23 mouse cellular contexts compared by ENCODE assay signal in genomic region chr3:142550052-142550676, GRCm38 (mm10). TPM values are rescaled to one million over a fixed set of nuclear protein-coding genes. Genes with fewer than 3 reads are reported as not detected.
A peak's percentile ranks its signal among the peaks of the same experiment; 100 is the strongest.
DNase-seq lines count a peak whose midpoint lies in the region; ATAC-seq and TF ChIP-seq lines count a peak whose summit lies in the region.
"Had no signal": no experiment of that assay in that cellular context is flagged by ENCODE, and none has a peak within 500 bp of the region (broad histone marks: within the 10 kb centered on the region; RNA-seq: fewer than 3 reads in every experiment).

No protein-coding gene starts in this region.

- no peak for TF ChIP-seq CTCF in spleen, adult 2 months (IDR thresholded peaks at IDR 0.05; ENCODE audit: extremely low read depth, insufficient read depth, insufficient read length, insufficient replicate concordance)
- no peak for TF ChIP-seq CTCF in CH12.LX (conservative IDR thresholded peaks at IDR 0.05 in 1 of 2, IDR thresholded peaks at IDR 0.05 in 1 of 2; ENCODE audit: low read depth in 2 of 2, low read length in 2 of 2)

- dilution Hi-C loops in CH12.LX (cut with MboI; ENCODE audit: extremely low pct_ligation_motif_present, extremely low pct_unique_long_range_greater_than_20kb, low sequenced_read_pairs), result no loop called here

- no peaks in the 10 kb centered on the region for H3K27me3 ChIP-seq in spleen, adult 2 months (ENCODE audit: control insufficient read depth, insufficient read depth, low read length)
- no peaks in the 10 kb centered on the region for H3K27me3 ChIP-seq in CH12.LX (replicated peaks)
- H3K27me3 ChIP-seq: embryonic facial prominence, embryonic 13.5 days; forebrain, embryonic 12.5 days; heart, embryonic 12.5 days had no signal

- no peak for TF ChIP-seq POLR2A in spleen, adult 2 months (IDR thresholded peaks at IDR 0.05; ENCODE audit: low read depth, low read length)
- no peak for TF ChIP-seq POLR2A in CH12.LX (IDR thresholded peaks at IDR 0.05; ENCODE audit: low read depth, low read length)

- no peak for DNase-seq in spleen, adult 2 months (ENCODE audit: low read depth in 1 of 2, low spot score in 2 of 2)
- DNase-seq in spleen, postnatal 4 days (ENCODE audit: low spot score in 2 of 2), result no peak
- DNase-seq in CH12.LX (ENCODE audit: extremely low read depth), result peak; percentile 53
- no peak for DNase-seq in retina, embryonic 14.5 days (ENCODE audit: low spot score)
- no peak for DNase-seq in frontal cortex, adult 2 months (ENCODE audit: extremely low spot score in 1 of 2, low spot score in 1 of 2)
- DNase-seq in embryo, embryonic 11 days, result no peak
- DNase-seq: adrenal gland, postnatal 14 days; cerebellum, adult 11-12 months; cerebellum, adult 9-10 months; cerebellum, postnatal 25 days; gastrocnemius, adult 2 months; gastrocnemius, postnatal 25 days had no signal

- 0 out of 2 replicates have a peak, but pooled peaks have one; percentile 24 for TF ChIP-seq EP300 in CH12.LX (IDR thresholded peaks at IDR 0.05; ENCODE audit: low read length)

- no peaks in the 10 kb centered on the region for H3K9me3 ChIP-seq in CH12.LX (replicated peaks; ENCODE audit: low read length)
- H3K9me3 ChIP-seq: embryonic facial prominence, embryonic 13.5 days; forebrain, embryonic 12.5 days; heart, embryonic 12.5 days; hindbrain, embryonic 10.5 days had no signal

- in situ Hi-C loops in CH12.LX (cut with MboI; ENCODE audit: low pct_ligation_motif_present, low pct_unique_long_range_greater_than_20kb, low sequenced_read_pairs), result no loop called here

- H3K36me3 ChIP-seq in spleen, adult 2 months (ENCODE audit: control insufficient read depth, insufficient read depth, low read length), result peaks cover 11% of the 10 kb centered on the region
- peaks cover 2 to 9% of the 10 kb centered on the region in 2 experiments for H3K36me3 ChIP-seq in CH12.LX (replicated peaks in 1 of 2; ENCODE audit: control insufficient read depth in 1 of 2, insufficient read depth in 1 of 2, low read length in 1 of 2)
- H3K36me3 ChIP-seq: embryonic facial prominence, embryonic 13.5 days; forebrain, embryonic 12.5 days; heart, embryonic 12.5 days; hindbrain, embryonic 10.5 days had no signal

- peaks cover 2% of the 10 kb centered on the region; the same call in 1 of the 2 replicates for H3K4me1 ChIP-seq in spleen, adult 2 months (ENCODE audit: control insufficient read depth, insufficient read depth, insufficient read length)
- H3K4me1 ChIP-seq in CH12.LX (ENCODE audit: control insufficient read depth in 1 of 2, insufficient read depth in 2 of 2), result peaks cover 5 to 25% of the 10 kb centered on the region in 2 experiments; a peak in 3 of 4 replicates
- H3K4me1 ChIP-seq: embryonic facial prominence, embryonic 13.5 days; forebrain, embryonic 12.5 days; heart, embryonic 12.5 days; hindbrain, embryonic 10.5 days had no signal

- no peak overlapping the region for H3K4me3 ChIP-seq in spleen, adult 2 months (ENCODE audit: extremely low read depth, insufficient read depth, insufficient read length)
- H3K4me3 ChIP-seq in CH12.LX (replicated peaks in 1 of 3; ENCODE audit: low read depth in 2 of 3, low read length in 2 of 3, poor library complexity in 1 of 3), result no peak overlapping the region
- H3K4me3 ChIP-seq: embryonic facial prominence, embryonic 13.5 days; forebrain, embryonic 12.5 days; gastrocnemius, adult 2 months; heart, embryonic 12.5 days; hindbrain, embryonic 10.5 days had no signal

- no peak overlapping the region for H3K9ac ChIP-seq in CH12.LX (ENCODE audit: insufficient read depth, low read depth)
- H3K9ac ChIP-seq: embryonic facial prominence, embryonic 13.5 days; forebrain, embryonic 12.5 days; heart, embryonic 12.5 days; hindbrain, embryonic 14.5 days had no signal

- 0 out of 2 replicates have a peak overlapping the region, but pooled peaks have one; percentile 22 for H3K27ac ChIP-seq in spleen, adult 2 months (ENCODE audit: insufficient read depth, low read length)
- H3K27ac ChIP-seq in CH12.LX (ENCODE audit: insufficient read depth, low read depth), result no peak overlapping the region; the same call in 1 of the 2 replicates
- H3K27ac ChIP-seq: embryonic facial prominence, embryonic 13.5 days; forebrain, embryonic 12.5 days; gastrocnemius, adult 2 months; hindbrain, embryonic 10.5 days; hindbrain, embryonic 14.5 days had no signal

- WGBS in spleen, adult 2 months, result 87% methylated on average over 3 of the region's 3 CpGs

- ATAC-seq in inflammation-experienced regulatory T-cells, adult 6 months, result peak; percentile 60
- ATAC-seq: forebrain, embryonic 16.5 days had no signal

- no peaks in the 10 kb centered on the region for H3K79me2 ChIP-seq in CH12.LX (replicated peaks; ENCODE audit: control insufficient read depth, extremely low read depth, insufficient read depth, poor library complexity, severe bottlenecking)

- H3K4me2 ChIP-seq in CH12.LX (ENCODE audit: insufficient read depth, low read depth, poor library complexity, severe bottlenecking), result no peak overlapping the region
- H3K4me2 ChIP-seq: embryonic facial prominence, embryonic 13.5 days; forebrain, embryonic 12.5 days; heart, embryonic 12.5 days; hindbrain, embryonic 14.5 days had no signal

- no peak for TF ChIP-seq RAD21 in CH12.LX (IDR thresholded peaks at IDR 0.05; ENCODE audit: low read depth, low read length)

TF ChIP-seq in CH12.LX, 34 proteins besides CTCF, POLR2A, EP300 and RAD21:
- TF ChIP-seq ETS1 (conservative IDR thresholded peaks at IDR 0.05; ENCODE audit: low read depth, low read length), result peak; percentile 63; the same call in 1 of the 2 replicates
- 0 out of 2 replicates have a peak, but pooled peaks have one; percentile 13 for TF ChIP-seq JUN (IDR thresholded peaks at IDR 0.05; ENCODE audit: insufficient read depth, low read depth, low read length)
- TF ChIP-seq SIN3A (IDR thresholded peaks at IDR 0.05; ENCODE audit: low read length), result no peak
- TF ChIP-seq MEF2A (IDR thresholded peaks at IDR 0.05; ENCODE audit: borderline replicate concordance, low read depth, low read length), result no peak
- TF ChIP-seq ZMIZ1 (IDR thresholded peaks at IDR 0.05; ENCODE audit: low read depth, low read length), result no peak
- TF ChIP-seq TBP (conservative IDR thresholded peaks at IDR 0.05; ENCODE audit: low read depth, low read length), result no peak
- no peak for TF ChIP-seq KAT2A (IDR thresholded peaks at IDR 0.05; ENCODE audit: insufficient replicate concordance, low read length)
- no peak for TF ChIP-seq MAZ (IDR thresholded peaks at IDR 0.05; ENCODE audit: low read depth, low read length)
- TF ChIP-seq POLR2AphosphoS2 (IDR thresholded peaks at IDR 0.05; ENCODE audit: low read depth, low read length), result no peak
- TF ChIP-seq ZNF384 (IDR thresholded peaks at IDR 0.05; ENCODE audit: low read depth, low read length), result no peak

RNA-seq across cellular contexts. Expression of gene Gbp3, which starts 9.7 kb away (rescaled TPM):
- polyA plus RNA-seq in spleen, adult 2 months (2012; rRNA removed), result 33.8 and 40.9 TPM in 2 replicates
- total RNA-seq in CH12.LX (2012; rRNA removed), result 80.8 and 91.4 TPM in 2 replicates
- total RNA-seq in CH12.LX (2014; rRNA removed), result 89.0 and 99.1 TPM in 2 replicates
- 90.6 and 111 TPM in 2 replicates for polyA plus RNA-seq in CH12.LX (2012; ENCODE audit: insufficient read length, low read depth)
- 100 to 1,000 TPM in 1 of 3 experiments, 10 to 100 TPM in 2; 71.3 to 113 (median 80.8) TPM for polyA plus RNA-seq in inflammation-experienced regulatory T-cells, adult 6 months (2017; shearing (Covaris generic))
- polyA plus RNA-seq in frontal cortex, adult 2 months (2012; rRNA removed), result 11.6 and 14.0 TPM in 2 replicates

RNA-seq across cellular contexts. Expression of gene Gbp7, which starts 20.0 kb away (rescaled TPM):
- polyA plus RNA-seq in spleen, adult 2 months (2012; rRNA removed), result 2.8 and 2.9 TPM in 2 replicates
- total RNA-seq in CH12.LX (2012; rRNA removed) (5.7 and 8.1 TPM in 2 replicates), CH12.LX (2014; rRNA removed) (2.7 and 2.8 TPM in 2 replicates)
- 2.5 and 2.7 TPM in 2 replicates for polyA plus RNA-seq in CH12.LX (2012; ENCODE audit: insufficient read length, low read depth)
- polyA plus RNA-seq in inflammation-experienced regulatory T-cells, adult 6 months (2017; shearing (Covaris generic)), result 100 to 1,000 TPM; 180 to 223 (median 211) TPM
- 2.4 and 3.5 TPM in 2 replicates for polyA plus RNA-seq in frontal cortex, adult 2 months (2012; rRNA removed)

RNA-seq across cellular contexts. Expression of gene Gbp2b, which starts 44.5 kb away (rescaled TPM):
- polyA plus RNA-seq in spleen, adult 2 months (2012; rRNA removed), result 0.06 TPM in 2 replicates
- total RNA-seq in CH12.LX (2012; rRNA removed) (0.04 and 0.08 TPM in 2 replicates), CH12.LX (2014; rRNA removed) (0.55 and 0.74 TPM in 2 replicates)
- 0.41 and 0.55 TPM in 2 replicates for polyA plus RNA-seq in CH12.LX (2012; ENCODE audit: insufficient read length, low read depth)
- polyA plus RNA-seq in inflammation-experienced regulatory T-cells, adult 6 months (2017; shearing (Covaris generic)), result 10 to 100 TPM in 2 of 3 experiments, under 1 TPM in 1; 0.68 to 84.0 (median 22.4) TPM
- not detected in 2 replicates for polyA plus RNA-seq in frontal cortex, adult 2 months (2012; rRNA removed)
- total RNA-seq: granulocyte monocyte progenitor cell, adult 5-6 weeks had no signal
- polyA plus RNA-seq: cortical plate, adult 2 months; embryonic facial prominence, embryonic 13.5 days; forebrain, embryonic 12.5 days; forebrain, embryonic 16.5 days; heart, embryonic 12.5 days; heart, embryonic 16.5 days; hindbrain, embryonic 10.5 days; hindbrain, embryonic 14.5 days had no signal

RNA-seq across cellular contexts. Expression of gene Gbp5, which starts 56.4 kb away (rescaled TPM):
- 4.1 and 4.9 TPM in 2 replicates for polyA plus RNA-seq in spleen, adult 2 months (2012; rRNA removed)
- total RNA-seq in CH12.LX (2012; rRNA removed) (8.3 and 16.1 TPM in 2 replicates), CH12.LX (2014; rRNA removed) (1.3 and 1.8 TPM in 2 replicates)
- polyA plus RNA-seq in CH12.LX (2012; ENCODE audit: insufficient read length, low read depth), result 4.7 and 4.8 TPM in 2 replicates
- polyA plus RNA-seq in inflammation-experienced regulatory T-cells, adult 6 months (2017; shearing (Covaris generic)), result 10 to 100 TPM; 12.0 to 15.8 (median 12.4) TPM
- polyA plus RNA-seq in frontal cortex, adult 2 months (2012; rRNA removed), result 3.0 TPM in 2 replicates
- total RNA-seq: ES-E14 had no signal
- polyA plus RNA-seq: forebrain, embryonic 16.5 days had no signal

Comparison
In these comparisons a context has a peak if more than half of its experiments do, and no peak if none do; other contexts are left out.
1. RNA of gene Gbp7, which starts 20.0 kb away (polyA plus RNA-seq): 180 to 223 TPM in inflammation-experienced regulatory T-cells, adult 6 months; 2.4 to 3.5 TPM in frontal cortex, adult 2 months, 2.8 to 2.9 TPM in spleen, adult 2 months and 2.5 to 2.7 TPM in CH12.LX; every median in the first group is over 10 times any median in the second.